Mouse (Mus musculus) heart, postnatal 14 days (tissue): ENCODE data around the gene Aox1. TPM values are rescaled to one million over a fixed set of nuclear protein-coding genes. Genes with fewer than 3 reads are reported as not detected.

Source experiments
- total RNA-seq, 2 experiments: library from RNA; stranded (reverse); gene quantifications; 2 replicates each; pipeline ENCODE4 v1.2.3; 2021

Gene Aox1
- total RNA-seq, 2 experiments from 2014 or later, result 3.9 to 6.5 TPM

Other genes with a start within 250 kb of the Aox1 start
- gene Sgo2a, start 34.0 kb upstream of the Aox1 start, total RNA-seq, result 1 to 10 TPM; 3.5 to 4.5 TPM
- gene Kctd18, start 11.0 kb upstream of the Aox1 start, total RNA-seq, result 1 to 10 TPM; 6.4 to 7.2 TPM
- gene Aox3, start 83.2 kb downstream of the Aox1 start, total RNA-seq, result 1 to 10 TPM in 1 of 2 experiments, under 1 TPM in 1; 0.29 to 1.5 TPM
- not detected for gene Aox4, start 180.5 kb downstream of the Aox1 start, total RNA-seq
- under 1 TPM in 1 of 2 experiments, not detected in 1; 0.27 TPM for gene Aox2, start 248.4 kb downstream of the Aox1 start, total RNA-seq